Mouse (Mus musculus) ovary, postnatal 14 days (tissue): ENCODE data around the gene Ier2.
"Not testable (repeated sequence)": the region's sequence is repeated elsewhere in the genome, so short reads cannot be mapped to it uniquely, and the experiment has no call there.

Source experiments
- DNase-seq: peaks from one replicate; pipeline ENCODE4 v3.0.0; 2022; ENCODE audit warnings: low spot score

The Ier2 gene

GRCm38 (mm10) chr8:84697166-84698130 is 34.8 kb upstream of the Ier2 start:
- no peak for DNase-seq

DNA sequence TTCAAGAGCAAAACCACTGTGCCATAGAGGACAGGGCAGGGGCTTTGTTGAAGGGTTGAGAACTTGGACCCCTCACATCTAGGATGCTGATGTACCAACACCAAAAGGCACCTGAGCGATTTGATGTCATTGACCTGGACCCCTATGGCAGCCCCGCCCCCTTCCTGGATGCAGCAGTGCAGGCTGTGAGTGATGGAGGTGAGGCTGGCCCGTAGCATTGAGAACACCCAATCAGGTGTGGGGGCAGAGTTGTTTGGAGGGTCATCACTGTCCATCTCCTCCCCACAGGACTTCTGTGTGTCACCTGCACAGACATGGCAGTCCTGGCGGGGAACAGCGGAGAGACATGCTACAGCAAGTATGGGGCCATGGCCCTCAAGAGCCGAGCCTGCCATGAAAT is 32.5 kb upstream of the Ier2 start:
- DNase-seq: no peak

- no peak for DNase-seq
Observed at GRCm38 (mm10) chr8:84693332-84693731, 30.7 kb upstream of the Ier2 start.

DNA sequence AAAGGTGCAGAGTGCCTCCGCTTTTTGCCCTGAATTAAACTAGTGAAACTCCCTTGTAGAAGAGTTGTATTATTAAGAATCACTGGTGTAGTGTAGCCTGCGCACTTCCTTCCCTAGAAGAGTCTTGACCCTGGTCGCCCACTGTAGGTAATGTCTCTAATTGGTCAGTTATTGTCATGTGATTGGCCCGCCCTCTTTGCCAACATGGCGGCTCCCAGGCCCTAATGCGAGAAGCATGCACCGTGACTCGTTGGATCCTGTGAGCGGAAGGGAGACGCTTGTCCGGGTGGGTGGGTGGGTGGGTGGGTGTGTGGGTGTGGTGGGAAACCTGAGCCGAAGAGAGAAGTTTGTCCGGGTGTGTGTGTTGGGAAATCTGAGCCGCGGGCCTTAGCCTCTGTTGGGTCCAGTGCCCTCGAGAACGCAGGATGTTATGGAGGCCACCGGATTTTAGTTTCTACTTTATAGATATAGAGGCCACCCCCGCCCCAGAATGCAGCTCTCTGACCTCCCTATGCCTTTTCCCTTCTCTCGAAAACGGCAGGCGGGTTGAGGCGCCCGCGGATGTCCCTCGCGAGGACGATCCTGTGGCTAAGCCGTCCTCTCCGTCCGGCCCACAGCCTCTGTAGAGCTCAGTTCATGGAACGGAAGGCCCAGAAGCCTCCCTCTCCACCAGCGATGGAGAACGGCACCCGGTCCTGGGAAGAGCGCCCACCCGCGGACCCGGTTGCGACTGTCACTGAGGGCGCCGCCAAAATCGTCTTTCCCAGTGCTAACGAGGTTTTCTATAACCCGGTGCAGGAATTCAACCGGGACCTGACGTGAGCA is 26.7 kb upstream of the Ier2 start:
- peak; percentile 89 for DNase-seq

- DNase-seq: peak; percentile 78
Observed at GRCm38 (mm10) chr8:84687705-84688100, 25.1 kb upstream of the Ier2 start, which contains the start of gene Nacc1. Gene Nacc1, minus strand, starts transcription at chr8:84687862.

GRCm38 (mm10) chr8:84687003-84687704 is 24.5 kb upstream of the Ier2 start:
- DNase-seq: no peak

DNA sequence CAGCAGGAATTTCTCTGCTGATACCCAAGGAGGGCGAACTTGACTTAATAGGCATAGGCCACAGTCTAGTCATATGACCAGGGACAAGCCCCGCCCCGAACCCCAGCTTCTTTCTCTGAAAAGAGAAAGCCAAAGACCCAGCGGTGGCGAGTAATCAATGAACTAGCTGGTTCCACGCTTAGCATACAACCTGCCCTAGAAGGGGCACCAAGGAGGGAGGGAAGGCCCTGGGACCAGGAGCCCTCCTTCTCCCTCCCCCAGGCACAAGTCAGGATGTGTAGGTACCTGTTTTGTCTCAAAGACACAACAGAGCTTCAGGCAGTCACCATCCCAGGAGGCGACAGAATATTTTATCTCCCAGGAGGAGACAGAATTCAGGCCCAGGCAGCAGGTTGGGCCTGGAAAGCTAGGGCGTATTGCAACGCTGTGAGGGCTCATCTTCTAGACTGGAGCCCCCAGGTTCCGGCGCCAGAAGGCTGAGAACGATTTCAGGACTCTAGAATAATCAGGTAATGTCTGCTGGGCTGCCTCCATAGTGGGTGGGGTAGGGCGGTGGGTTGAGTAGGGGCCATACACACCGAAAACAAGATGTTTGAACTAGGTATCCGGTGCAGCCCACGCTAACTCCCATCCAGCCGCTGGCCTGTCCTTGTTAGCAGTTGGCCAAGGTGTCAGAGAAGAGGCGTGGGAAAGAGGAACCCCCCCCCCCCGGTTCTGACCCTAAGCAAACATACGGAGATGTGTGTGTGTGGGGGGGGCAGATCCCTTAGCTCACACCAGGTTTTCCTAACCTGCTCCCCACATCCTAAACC is 23.7 kb upstream of the Ier2 start, which contains the start of gene Trmt1:
Gene Trmt1 (plus strand): TSS at position 117 of the 812 bp plus-strand sequence.
- no peak for DNase-seq

GRCm38 (mm10) chr8:84684537-84684936 is 21.9 kb upstream of the Ier2 start:
- no peak for DNase-seq

DNA sequence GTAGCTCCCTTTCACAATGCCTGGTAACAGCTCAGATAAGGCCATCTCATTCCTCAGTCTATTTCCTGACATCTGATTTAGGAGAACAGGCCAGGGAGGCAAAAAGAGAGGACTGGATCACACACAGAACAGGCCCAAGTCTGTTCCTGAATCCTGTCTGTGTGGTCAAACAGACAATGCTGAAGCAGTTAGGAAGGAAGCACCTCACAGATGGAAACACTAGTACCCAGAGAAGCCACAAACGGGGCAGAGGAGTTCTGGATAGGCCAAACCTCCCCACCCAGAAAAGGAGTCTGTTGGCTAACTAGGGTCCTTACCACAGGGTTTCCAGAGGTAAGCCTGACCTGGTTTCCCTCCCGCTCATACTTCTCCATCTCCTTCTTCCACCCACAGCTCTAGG is 19.6 kb upstream of the Ier2 start:
- DNase-seq: no peak

DNA sequence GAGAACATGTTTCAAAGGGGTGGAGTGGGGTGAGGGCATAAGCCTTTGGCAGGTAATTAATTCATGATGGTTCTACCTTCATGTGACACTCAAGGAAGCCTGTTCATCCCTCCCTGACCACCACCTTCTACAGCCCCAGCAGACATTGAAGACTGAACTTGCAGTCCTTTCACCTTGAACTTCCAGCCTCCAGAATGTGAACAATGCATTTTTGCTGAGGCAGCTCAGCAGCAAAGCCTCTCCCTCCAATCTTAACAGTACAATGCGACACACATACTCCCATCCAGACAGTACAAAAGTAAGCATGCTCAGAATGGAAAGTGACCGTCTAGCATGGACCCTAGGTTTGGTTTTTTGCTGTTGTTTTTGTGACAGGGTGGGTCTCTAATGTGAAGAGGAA is 18.8 kb upstream of the Ier2 start:
- no peak for DNase-seq

GRCm38 (mm10) chr8:84677305-84677704 is 14.7 kb upstream of the Ier2 start:
- DNase-seq: no peak

- DNase-seq: not testable (repeated sequence)
Observed at GRCm38 (mm10) chr8:84670295-84671006, 7.8 kb upstream of the Ier2 start.

- DNase-seq: no peak
Observed at GRCm38 (mm10) chr8:84668731-84669485, 6.3 kb upstream of the Ier2 start.

- DNase-seq: no peak
Observed at GRCm38 (mm10) chr8:84668081-84668480, 5.4 kb upstream of the Ier2 start.

DNA sequence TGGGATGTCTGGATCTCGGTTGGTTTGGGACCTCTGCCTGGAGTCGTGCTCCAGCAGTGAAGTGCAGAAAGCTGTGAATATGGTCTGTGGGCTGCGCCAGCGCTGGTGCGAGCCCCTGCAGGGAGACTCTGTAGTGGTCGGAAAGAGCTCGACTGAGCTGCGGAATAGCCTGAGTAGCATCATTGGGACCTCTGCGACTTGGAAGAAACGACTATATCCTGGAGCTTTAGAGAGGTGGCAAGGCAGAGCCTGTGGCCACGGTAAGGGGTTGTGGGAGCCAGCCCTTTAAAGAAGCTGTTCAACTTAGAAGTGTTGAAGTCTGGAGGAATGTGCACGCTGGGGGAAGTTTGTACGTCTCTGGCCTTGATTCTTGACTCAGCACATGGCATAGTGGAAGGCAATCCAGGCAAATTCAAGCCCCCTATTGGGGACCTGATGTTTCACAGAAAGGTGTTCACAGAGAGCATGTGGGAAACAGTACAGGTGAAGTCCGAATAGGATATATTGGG is 2.8 kb upstream of the Ier2 start:
- no peak for DNase-seq

- peak; percentile 60 for DNase-seq
Observed at GRCm38 (mm10) chr8:84664566-84665384, 2.1 kb upstream of the Ier2 start.

DNA sequence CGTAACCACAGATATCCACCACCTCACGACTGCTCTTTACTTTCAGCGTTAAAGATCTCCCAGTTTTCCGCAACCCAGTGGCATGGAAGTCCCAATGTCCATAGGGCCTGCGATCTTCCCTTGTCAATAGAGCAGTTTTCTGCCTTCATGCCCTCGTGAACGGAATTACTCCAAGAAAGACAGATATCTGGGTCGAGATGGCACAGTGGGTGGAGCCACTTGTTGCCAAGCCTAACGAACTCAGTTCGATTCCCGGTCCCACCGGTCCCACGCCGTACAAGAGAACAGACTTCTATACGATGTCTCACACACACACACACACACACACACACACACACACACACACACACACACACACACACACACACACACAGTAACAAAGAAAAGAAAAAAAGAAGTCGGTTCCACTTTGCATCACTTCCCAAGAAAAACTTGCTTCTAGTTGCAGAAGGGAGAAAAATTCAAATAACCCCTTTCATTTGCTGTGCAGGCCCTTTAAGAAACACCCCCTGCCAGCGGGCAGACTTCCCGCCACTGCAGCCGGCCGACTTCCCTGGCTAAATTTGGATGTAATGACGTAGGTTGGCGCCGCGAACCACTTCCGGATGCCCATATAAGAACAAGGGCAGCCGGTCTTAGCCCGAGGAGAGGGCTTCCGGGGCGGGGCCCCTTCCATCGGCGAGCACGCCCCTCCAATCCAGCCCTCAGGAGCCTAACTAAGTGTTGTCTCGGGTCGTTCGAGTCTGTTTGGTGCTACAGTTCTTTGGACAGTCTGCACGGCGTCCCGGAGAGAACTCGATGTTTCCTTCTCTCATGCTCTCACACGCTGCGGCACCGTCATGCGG is 1.1 kb upstream of the Ier2 start:
- DNase-seq: peak; percentile 95
